Mouse (Mus musculus): ENCODE data around the gene Uvssa.

Gene Uvssa

DNA sequence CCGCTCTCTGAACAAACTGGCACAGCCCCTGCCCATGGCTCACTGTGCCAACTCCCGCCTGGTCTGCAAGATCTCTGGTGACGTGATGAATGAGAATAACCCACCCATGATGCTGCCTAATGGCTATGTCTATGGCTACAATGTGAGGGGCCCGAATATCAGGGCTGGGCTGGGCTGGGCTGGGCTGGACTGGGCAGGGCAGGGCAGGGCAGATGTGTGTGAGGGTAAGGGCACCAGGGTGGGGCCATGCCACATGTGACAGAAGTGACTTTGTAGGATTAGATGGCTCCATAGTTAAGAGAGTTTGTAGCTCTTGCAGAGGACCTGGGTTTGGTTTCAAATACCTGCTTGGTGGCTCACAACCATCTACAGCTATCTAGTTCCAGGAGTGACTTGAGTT, 6.7 kb upstream of the Uvssa start:
- in situ Hi-C loops (cut with MboI, MseI): no loop called here

DNA sequence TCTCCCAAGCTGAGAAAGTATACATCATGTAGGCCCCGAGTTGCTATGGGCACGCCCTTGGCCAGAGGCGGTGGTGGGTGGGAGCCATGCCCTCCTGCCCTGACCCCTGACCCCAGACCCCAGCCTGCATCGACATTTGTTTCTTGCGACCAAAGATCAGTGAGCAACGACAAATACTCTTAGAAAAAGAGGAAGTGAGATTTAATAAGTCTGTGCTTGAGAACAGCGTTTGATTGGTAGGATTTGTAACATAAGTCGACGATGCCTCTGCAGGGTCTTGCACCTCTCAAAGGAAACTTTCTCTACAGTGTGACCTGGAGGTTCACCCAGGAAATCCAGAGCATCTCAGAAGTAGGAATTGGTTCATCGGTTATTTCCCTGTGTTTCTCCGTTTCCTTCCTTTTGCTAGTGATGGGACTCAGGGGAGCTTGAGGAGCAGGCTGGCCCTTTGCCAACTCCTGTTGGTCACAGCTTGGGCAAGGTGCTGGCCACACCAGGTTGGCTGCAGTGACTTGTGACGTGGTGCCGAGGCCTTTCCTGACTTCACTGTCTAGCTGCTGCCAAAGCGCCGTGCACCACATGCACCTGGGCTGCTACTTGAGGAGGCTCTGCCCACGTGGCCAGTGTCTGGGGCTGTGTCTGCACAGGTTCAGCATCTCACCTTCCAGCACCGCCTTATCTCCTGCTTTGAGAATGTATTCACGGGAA, 5.9 kb upstream of the Uvssa start:
- in situ Hi-C loops (cut with MboI, MseI): no loop called here

DNA sequence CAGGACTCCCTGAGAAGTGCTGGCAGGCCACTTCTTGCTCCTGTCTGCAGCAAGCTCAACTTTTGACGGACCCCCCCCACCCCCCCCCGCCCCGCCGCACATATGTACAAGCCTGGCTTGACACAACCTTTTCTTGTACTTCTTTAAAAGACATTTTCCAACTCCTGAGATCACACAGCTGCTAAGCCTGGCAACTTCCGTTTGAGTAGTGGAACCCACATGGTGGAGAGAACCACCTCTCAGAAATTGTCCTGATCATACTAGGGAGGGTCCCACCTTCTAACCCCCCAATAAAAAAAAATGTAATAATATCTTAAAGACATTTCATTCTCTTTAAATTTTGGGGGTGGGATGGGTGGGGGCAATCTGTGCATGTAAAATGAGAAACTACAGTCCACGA, 1.2 kb upstream of the Uvssa start:
- in situ Hi-C loops (cut with MboI, MseI): loop anchor here (5.0 kb wide), 4 partner anchors 40 to 1850 kb away; partner anchors contain the start of genes Ctbp1 (in 1 of the 2), Maea (in 1 of the 2), Slc4a1ap (in 1 of the 2) and Supt7l (in 1 of the 2)

DNA sequence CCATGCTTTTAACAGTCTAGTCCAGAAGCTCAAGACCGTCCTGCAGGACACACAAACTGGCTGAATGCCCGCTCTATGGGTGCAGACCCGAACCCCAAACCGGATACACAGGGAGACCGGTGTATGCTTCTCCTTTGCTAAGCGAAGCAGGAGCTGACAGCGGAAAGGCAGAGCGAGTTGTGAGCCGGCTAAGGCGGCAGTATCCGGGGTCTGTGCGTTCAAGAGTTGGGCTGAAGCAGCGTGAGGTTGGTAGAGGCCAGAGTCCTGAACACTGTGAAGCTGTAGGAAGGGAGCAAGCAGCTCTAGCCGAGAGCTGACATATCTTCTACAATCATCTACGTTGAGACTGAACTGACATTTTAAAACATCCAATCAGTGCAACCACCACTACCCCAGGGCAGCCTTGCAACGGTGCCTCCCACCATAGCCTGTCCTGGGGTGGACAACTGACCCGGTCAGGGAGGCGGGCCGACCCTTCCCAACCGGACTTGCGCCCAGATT, 498 bp upstream of the Uvssa start:
- in situ Hi-C loops (cut with MboI, MseI): loop anchor here (5.0 kb wide), 4 partner anchors 41 to 1851 kb away; partner anchors contain the start of genes Ctbp1 (in 1 of the 2), Maea (in 1 of the 2), Slc4a1ap (in 1 of the 2) and Supt7l (in 1 of the 2)

DNA sequence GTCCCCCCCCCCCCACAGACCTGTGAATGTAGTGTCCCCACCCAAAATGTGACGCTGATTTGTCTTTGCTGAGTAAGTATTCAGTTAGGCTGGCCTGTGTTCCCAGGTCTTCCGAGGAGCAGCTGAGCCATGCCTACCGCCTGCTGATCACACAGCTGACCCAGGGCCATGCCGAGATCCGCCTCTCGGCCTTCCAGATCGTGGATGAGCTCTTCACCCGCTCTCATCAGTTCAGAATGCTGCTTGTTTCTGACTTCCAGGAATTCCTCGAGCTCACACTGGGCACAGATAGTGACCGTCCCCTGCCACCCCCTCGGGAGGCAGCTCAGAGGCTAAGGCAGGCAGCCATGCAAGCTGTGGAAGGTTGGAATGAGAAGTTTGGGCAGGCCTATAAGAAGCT, 9.2 kb downstream of the Uvssa start:
- in situ Hi-C loops (cut with MboI, MseI): no loop called here

DNA sequence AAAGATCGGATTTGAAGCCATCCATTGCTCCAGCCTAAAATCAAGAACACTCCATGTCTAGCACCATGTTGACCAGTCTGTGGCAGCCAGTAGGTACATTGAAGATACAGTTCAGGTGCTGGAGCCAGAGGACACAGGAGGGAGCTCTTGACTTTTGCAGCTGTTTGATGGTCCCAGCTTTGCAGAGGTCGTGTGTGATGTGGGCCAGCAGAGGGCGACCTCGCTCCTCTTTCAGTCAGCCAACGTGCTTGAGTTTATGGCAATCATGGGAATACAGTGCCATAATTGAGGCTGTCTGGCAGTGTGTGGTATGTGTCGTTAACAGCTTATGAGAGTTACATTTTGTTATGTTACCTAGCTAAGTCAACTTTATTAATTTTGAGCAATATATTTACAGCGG, 15.5 kb downstream of the Uvssa start:
- in situ Hi-C loops (cut with MboI, MseI): no loop called here

DNA sequence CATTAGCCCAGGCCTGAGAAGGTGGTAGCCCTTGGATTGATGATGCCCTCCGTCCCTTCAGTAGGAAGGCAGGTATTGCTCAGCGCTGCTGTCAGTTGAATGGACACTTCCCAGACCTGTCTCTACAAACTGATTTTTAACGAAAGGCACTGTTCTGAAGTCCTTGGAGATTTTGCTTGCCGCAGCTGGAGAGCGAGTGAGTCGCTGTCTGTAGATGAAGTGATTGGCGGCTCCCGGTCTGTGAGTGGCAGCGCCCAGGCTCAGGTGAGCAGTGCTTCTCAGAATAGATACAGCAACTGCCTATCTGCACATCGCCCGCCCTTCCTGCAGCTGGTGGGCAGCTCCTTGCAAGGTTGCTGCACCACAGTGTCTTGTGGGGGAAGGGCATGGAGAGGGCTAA, 17.3 kb downstream of the Uvssa start:
- in situ Hi-C loops (cut with MboI, MseI): loop anchor here in 1 of 2 experiments (5.0 kb wide), 1 partner anchor 87 kb away; no protein-coding TSS in a partner anchor

DNA sequence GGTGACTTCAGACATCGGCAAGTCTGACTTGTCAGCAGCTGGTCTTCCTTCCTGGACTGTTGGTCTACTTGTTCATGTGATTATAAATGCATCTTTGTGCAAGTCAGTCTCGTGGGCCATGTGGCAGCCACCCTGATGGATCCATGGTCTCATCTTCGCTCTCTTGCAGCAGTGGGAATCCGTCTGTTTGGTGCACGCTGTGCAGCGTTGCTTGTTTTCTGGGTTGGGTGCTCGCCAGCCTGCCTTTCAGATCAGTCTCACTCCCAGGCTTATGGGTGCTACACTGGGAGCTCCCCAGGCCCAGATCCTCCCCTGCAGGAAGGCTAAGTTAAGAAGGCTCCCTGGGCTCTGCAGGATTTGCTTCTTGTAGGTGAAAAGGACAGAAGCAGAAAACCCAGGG, 18.5 kb downstream of the Uvssa start:
- in situ Hi-C loops (cut with MboI, MseI): loop anchor here in 1 of 2 experiments (5.0 kb wide), 1 partner anchor 85 kb away; no protein-coding TSS in a partner anchor

DNA sequence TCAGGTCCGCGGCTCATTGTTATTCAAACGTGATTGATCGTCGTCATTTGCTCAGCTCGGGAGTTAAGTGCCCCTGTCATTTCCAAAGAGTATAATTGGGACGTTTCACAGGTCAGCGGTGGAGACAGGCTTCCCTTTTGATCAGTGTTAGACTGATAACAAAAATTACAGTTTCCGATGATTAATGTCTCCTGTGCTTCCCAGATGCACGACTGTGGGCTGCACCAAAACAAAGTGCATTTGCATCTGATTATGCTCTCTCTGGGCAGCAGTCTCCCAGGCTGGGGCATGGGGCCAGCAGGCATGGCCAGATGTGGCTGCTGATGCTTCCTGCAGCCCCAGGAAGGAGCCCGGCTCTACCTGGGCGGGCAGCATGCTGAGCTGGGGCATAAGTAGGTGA, 22.5 kb downstream of the Uvssa start:
- in situ Hi-C loops (cut with MboI, MseI): loop anchor here in 1 of 2 experiments (10.0 kb wide), 1 partner anchor 1614 kb away; no protein-coding TSS in a partner anchor

DNA sequence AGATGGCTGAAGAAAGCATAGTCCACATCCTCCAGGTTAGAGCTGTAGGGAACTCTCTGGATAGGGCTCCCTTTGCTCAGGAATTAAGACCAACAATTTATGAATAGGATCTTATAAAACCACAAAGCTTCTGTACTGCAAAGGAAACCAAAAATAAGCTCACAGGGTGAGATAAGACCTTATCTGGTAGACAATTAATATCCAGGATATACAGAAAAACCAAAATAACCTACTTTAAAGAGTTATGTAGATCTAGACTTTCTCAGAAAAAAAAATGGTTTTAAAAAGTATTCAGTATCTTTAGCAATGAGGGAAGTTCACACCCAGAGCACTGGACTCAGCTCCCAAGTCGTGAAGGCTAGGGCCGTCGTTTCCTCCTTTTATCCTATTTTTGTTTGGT, 42.0 kb downstream of the Uvssa start:
- in situ Hi-C loops (cut with MboI, MseI): loop anchor here in 1 of 2 experiments (10.0 kb wide), 1 partner anchor 1534 kb away; no protein-coding TSS in a partner anchor

DNA sequence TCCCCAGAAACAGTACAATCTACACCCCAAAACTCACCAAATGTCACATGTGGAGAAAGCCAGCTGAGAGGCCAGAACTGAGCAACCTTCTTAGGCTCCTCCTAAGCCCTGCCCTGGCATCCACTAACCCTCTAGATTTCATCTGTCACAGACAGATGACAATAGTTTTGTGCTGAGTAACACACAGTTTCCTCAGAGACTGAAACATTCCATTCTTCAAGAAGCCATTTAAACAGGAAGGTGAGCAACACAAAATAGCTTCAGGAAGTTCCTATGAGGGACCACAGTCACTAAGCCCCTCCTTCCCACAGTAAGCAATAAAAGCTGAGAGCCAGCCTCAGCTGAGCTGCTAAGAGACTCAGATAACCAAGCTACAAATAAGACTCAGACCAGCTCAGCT, 49.1 kb downstream of the Uvssa start:
- in situ Hi-C loops (cut with MboI, MseI): loop anchor here in 1 of 2 experiments (10.0 kb wide), 1 partner anchor 1527 kb away; no protein-coding TSS in a partner anchor

DNA sequence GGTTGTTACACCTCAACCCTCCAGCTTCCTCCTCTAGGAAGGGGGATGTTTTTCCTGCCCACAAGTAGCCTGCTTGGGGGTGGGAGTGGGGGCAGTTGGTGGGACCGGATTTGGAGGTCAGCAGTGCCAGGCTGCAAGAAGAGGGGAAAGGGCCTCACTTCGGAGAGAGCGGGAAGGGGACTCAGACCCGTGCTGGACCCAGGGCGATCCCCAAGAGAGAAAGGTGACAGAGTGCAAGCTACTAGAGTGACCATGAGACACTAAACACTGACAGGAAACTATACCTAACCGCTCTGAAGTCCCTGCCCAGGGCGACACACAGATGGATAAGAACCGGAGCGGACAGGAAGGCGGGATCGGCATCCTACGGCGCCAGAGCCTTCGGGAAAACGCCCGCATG, 51.8 kb downstream of the Uvssa start:
- in situ Hi-C loops (cut with MboI, MseI): no loop called here

DNA sequence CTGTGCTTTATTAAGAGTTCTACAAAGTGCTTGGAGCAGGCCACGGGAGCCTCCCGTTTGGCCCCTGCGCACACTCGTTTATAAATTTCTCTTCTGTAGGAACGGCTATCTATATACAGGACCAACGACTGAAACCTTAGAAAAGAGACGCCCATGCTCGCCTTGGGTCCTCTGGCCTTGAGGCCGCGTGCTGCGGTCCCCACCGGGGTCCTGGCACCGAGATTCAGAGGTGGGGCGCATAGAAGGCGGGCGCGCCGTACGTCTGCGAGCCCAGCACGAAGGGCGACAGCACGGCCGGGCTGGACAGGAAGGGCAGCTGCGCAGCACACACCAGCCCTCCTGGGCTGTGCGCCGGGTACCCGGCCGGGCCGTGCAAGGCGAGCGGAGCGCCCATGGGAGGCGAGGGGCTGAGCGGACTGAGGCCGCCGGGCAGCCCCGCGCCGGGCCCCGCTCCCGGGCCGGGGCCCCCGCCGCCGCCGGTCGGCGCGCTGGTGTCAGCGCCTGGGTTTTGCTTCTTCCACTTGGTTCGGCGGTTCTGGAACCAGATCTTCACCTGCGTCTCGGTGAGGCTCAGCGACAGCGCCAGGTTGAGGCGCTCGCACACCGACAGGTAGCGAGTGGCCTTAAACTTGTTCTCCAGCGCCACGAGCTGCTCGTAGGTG, 52.3 kb downstream of the Uvssa start:
- in situ Hi-C loops (cut with MboI, MseI): no loop called here

DNA sequence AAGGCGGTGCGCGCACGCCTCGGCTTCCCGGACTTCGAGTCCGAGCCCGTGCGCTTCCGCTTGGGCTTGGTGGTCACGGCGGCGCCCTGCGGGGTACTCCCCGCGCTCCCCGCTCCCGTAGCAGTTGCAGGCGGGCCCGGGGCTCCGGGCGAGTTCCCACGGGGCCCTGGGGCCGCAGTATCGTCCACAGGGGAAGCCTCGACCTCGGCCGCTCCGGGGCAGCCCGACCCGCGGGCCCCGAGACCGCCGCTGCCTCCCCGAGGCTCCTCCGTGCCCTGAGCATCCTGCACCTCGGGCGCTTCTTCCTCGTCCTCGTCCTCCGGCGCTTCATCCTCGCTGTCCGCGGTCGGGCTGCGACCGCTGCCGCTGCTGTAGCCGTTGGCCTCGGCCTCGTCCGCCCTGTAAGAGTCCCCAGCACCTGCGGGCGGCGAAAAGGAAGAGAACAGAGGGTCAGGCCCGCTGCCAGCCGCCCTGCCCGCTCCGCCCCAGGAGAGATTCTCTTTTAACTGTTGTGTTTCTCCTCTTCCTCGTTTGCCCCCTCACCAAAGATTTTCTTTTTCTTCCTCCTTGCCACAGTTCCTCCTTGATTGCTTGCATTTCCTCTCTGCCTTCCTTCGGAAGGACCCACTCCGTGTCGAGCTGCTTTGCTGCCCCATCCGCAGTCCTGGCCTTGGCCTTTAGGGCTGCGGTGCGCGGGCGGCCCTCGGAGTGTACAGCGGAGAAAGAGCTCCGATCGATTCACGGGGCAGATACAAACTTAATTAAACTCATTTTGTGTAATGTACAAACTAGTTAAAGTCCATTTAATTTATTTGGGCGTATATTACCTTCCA, 53.0 kb downstream of the Uvssa start:
- in situ Hi-C loops (cut with MboI, MseI): no loop called here

DNA sequence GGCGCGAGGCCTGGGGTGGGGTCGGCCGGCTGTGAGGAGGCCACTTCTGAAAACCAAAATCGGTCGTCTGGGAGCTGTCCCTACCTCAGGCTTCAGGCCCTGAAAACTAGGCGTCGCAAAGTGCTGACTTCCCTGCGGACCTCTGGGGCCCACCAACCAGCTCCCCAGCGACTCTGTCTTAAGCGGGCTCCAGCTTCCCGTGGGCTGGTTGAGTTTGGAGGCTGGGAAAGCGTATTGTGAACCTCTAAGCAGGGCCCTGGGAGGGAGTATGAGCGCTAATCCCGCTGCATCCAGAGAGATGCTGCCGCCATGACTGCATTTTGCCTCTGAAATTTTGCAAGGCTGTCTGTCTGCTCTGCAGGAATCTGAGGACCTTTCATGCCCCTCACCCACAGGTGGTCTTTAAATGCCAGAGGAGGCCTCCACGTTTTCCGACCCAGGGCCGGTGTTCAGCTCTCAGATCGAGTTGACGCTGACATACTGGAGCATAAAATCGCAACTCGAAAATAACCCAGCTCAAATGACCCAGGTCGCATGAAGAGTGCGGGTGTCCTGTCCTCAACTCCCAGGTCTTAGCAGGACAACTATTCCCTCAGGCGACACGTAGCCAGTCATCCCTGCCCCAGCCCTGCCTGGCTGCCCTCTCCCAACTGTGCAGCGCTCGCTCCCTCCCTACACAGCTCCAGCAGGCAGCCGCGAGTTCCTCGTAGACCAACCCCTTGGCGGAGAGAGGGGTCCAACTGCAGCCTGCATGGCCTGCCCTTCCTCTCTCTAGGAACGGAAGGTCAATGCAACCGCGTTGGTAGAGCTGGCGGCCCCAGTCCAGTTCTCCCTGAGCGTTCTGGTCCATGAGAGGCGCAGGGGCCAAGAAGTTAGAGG, 53.9 kb downstream of the Uvssa start:
- in situ Hi-C loops (cut with MboI, MseI): no loop called here

DNA sequence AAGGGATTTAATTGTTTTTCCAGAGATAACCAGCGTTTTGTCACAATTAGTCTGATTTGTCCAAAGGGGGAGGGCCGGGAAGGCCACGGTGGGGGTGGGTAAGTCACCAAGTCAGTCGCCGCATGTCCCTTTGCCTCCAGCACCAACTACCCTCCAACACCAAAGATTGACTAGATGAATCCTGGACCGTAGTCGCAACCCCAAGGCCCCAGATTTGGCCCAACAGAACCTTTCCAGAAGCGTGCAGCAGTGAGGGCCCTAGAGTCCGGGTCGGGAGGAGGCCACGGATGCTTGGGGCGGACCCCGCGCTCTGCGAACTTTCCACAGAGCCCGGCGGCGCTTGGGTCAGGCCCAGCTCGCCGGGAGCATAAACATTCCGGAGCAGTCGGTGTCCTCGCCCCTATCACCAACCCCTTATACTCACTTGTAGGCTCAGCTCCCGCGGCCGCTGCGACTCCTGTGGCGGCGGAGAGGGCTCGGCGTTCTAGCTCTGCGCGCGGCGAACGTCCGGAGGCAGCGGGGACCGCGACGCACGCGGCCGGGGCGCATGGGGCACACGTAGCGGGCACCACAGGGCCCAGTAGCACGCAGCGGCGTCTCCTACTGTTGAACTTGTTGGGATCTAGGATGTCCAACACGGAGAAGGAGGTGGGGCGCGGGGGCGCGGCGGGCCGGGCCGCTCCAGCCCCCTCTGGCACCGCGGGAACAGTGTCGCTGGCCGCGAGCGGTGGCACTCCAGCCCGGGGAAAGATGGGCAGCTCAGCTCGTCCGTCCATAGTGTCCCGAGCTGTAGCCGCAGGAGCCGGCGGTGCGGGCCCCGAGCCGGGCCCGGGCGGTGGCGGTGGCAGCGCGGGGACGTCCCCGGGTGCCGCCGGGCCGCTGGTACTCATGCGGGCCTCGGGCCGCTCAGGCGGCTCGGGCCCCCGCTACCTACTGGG, 55.1 kb downstream of the Uvssa start, which contains the start of gene Nkx1-1:
Gene Nkx1-1, minus strand, starts transcription at position 776 of the 938 bp plus-strand sequence.
- in situ Hi-C loops (cut with MboI, MseI): no loop called here

DNA sequence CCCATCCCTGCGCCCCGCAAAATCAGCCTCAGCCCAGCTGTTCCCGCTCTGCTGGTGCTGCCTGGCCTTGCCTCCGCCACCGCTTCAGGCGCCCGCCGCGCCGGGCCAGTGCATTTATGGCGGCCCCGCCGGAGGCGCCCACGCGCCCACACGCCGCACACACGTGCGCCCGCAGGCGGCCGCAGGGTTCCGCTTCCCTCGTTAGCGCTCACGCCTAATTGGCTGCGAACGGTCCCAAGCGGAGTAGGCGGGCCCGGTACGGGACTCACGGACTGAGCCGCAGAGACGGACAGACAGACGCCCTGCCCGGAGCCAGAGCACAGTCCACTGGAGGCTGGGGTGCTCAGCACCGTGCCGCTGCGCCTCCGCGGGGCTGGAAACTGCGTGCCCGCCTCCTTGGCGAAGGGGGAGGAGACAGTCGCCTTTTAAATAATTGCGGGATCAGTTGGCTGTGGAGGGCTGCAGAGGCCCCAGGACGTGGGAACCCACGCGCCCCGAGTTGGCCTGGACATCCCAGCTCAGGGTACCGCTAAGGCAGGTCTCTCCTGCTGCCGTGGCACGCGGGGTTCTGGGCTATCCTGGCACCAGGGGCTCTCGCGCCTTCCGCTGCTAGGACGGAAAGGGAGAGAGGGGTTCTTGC, 55.9 kb downstream of the Uvssa start:
- in situ Hi-C loops (cut with MboI, MseI): no loop called here

DNA sequence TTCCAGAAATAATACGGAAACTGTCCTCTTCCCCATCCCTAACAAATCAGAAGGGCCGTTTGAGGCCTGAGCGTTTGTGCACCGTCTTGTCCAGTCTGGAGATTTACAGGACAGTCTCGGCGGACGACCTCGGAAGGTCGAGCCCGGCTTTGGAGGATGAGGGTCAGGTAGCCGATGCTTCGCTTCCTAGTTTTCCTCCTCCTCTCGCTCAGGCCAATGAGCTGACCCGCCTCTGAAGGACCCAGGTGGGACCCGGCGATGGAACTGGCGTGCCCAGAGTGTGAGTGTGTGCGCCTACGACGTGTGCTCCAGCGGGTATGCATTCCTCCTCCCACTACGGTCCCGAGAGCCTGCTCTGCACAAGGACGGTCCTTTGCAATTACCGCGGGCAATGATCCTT, 56.8 kb downstream of the Uvssa start:
- in situ Hi-C loops (cut with MboI, MseI): no loop called here

DNA sequence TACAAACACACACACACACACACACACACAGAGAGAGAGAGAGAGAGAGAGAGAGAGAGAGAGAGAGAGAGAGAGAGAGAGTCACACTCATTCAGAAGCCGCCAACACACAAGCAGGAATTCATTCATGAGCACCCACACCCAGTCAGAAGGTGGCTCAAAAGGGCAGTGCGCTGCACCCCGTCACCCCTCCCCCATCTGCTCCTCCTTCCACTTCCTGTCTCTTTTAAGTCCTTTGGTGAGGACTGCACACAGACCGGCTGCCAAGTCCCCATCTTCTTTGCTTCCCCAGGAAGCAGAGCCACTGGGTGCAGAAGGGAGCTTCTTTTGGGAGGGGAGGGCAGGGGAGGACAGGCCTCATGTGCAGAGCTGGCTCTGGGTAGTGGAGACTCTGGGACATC, 57.6 kb downstream of the Uvssa start:
- in situ Hi-C loops (cut with MboI, MseI): no loop called here
